Mouse (Mus musculus) CD4-positive helper T cell, adult 2 months (primary cell): ENCODE results near the gene Stra8.

ENCODE experiments used
- DNase-seq: peaks from one replicate; pipeline ENCODE4 v3.0.0-alpha.2; 2012; ENCODE audit warnings: low read depth, missing footprints, low spot score

The Stra8 gene

GRCm38 (mm10) chr6:34919956-34920355 lies at the start of gene Stra8:
TSS of gene Stra8 (plus strand) at chr6:34920163.
- DNase-seq = no peak

GRCm38 (mm10) chr6:34870724-34871123 lies 49.2 kb upstream of the Stra8 start:
- no peak for DNase-seq

- no peak for DNase-seq
These were observed 48.0 kb upstream of the Stra8 start for GRCm38 (mm10) chr6:34871929-34872328.

DNA sequence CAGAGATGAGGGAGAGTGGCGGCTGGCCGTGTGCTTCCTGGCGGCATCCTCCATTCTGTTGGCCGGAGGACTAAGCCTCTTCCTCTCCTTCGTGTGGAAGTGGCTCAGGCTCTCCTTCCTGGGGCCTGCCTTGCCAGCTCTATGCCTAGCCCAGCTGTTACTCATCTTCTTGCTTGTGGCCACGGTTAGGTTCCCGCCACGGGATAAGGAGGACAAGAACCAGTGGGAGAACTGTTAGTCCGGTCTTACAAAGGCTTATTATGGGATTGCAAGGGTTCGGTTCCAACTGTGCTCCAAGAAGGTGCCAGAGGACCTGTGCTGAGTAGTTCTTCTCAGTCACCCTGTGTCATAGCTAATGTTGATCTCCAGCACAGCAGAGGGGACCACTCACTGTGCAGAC lies 47.1 kb upstream of the Stra8 start:
- DNase-seq = no peak

GRCm38 (mm10) chr6:34874101-34874921 lies 45.7 kb upstream of the Stra8 start:
- no peak for DNase-seq

- DNase-seq = peak; percentile 55
These were observed 44.6 kb upstream of the Stra8 start for GRCm38 (mm10) chr6:34875268-34875761.

DNA sequence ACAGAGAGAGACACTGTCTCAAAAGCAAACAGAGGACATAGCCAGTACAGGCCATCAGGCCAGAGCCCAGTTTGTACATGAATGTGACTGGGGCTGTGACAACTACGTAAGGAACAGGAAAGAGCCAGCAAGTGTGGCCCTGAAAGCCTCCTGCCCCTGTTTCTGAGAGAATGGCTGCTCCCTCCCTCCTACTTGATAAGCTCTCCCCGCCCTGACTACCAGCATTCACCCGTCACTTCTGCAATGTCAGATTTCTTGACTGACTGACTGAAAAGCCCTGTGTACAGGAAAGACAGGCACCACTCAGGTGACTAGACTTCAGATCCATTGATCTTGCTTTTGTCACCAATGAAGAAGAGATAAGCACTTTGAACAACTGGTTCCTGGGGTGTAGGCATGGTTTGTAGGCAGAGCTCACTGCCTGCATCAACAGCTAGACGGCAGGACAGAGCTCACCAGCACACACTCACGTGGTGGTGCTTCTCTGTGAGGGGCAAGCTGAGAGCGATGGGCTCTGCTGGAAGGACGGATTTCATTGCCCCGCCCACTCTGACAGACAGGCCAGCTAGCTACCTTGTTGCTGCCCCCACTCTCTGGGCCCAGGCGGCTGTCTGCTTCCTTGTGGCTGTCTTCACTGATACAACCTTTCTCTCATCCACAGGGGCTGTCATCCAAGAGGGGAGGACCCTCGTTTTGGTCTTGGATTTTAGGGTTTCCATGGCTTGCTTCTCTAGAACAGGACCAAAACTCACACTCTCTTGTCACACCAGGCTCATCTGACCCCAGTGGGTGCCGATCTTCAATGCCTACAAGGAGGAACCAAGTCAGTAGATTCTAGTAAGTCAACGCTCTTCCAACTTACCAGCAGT lies 43.8 kb upstream of the Stra8 start:
- DNase-seq = peak; percentile 52

GRCm38 (mm10) chr6:34876835-34877156 lies 43.2 kb upstream of the Stra8 start:
- DNase-seq = no peak

- peak; percentile 96 for DNase-seq
These were observed 42.2 kb upstream of the Stra8 start, which contains the start of gene Cyren for GRCm38 (mm10) chr6:34877509-34878321. TSS of gene Cyren (minus strand) at chr6:34878060.

GRCm38 (mm10) chr6:34879101-34879740 lies 40.7 kb upstream of the Stra8 start:
- no peak for DNase-seq

DNA sequence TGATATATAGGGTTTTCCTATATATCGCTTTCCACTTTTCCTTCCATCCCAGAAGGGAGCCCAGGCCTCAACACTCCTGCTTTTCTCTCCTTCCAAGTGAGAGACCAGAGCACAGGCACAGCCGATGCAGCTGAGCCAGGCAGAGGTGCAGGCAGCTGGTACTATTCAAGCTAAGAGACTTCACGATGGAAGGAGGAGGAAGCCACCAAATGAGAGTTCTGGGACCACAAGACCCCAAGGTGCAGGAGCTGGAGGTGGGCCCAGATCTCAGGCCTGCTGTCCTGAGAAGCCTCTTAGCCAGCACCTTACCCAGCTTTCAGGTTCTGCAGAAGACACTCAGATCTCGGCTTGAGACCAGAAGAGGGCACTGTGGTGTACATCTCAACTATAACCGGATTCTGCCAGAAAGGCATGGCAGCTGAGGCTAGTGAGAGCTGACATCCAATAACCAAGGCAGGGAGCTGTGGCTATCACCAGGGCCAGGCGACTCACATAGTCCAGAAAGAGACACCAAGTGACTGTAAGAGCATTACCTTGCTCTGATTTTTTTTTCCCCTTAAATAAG lies 40.0 kb upstream of the Stra8 start:
- peak; percentile 53 for DNase-seq

GRCm38 (mm10) chr6:34884724-34885123 lies 35.2 kb upstream of the Stra8 start:
- no peak for DNase-seq

DNA sequence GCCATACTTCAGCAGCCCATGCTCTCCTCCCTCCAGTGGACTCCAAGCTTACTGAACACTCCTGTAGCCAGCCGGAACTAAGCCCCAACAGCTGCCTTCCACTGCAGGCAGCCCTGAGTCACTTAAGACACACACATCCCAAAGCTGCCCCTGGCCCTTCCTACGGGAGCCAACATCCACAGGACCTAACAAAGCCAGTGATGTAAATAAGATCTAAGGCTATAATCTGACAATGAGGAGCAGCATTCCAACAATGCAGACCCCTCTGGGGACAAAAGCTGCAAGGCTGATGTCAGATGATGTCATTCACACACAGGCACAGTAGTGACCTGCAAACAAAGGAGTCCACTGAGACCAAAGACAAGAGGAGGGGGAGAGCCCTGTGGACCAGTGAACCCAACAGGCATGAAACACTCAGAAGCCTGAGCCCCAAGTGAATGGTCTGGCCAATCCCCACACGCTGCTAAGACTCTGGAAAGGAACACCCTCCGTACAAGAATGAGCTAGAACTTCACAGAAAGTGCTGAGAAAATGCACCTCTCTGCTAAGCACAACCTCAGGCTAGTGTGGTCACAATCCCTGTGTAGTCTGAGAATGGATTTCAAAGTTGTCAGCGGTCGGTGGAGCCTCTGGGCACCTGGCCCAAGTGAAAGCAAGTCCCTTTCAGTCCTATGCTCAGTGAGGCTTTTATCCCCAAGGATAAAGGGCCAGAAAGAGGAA lies 32.7 kb upstream of the Stra8 start:
- DNase-seq = no peak

DNA sequence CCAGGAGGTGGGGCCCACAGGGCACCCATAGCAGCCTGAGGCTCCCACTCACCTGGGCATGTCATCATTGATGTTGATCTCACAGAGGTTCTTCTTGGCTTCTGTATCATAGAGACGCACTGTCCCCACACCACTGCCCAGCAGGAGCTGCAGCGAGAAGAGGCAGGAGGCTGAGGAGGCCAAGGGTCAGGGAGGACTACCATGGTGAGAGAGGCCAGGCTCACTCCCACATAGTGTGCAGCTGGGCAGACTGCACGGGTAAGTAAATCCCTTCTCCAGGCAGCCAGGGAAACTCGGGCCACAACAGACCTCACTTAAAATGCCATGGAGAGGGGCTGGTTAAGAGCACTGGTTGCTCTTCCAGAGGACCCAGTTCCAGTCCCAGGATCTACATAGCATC lies 30.8 kb upstream of the Stra8 start:
- DNase-seq = no peak

- DNase-seq = no peak
These were observed 24.4 kb upstream of the Stra8 start for GRCm38 (mm10) chr6:34895569-34895968.

DNA sequence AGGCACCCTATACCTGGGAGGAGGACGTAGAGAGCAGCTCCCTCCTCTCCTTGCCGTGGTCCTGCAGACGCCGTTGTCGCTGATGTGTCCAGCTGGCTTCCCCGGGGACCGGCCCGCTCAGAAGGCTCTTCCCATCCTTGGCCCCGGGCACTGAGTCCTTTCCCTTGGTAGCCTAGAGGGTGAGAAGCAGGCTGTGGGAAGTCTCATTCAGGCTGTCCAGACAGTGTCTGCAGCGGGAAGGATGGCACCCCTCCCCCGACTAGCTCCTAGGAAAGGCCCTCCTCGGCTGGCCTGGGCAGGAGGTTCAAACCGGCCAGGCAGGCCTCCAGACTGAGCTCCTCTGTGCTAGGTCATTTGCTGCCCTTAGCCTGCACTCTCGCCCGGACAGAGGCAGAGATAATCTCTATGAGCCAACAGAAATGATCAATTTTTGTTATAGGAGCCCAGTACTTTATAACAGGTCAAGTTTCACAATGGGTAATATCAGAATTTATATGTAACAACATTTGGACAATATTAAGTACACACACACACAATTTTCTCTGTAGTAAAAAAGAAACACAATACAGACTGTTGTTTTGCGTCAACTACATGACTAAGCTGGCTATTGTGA lies 23.7 kb upstream of the Stra8 start:
- DNase-seq = no peak

GRCm38 (mm10) chr6:34899127-34899526 lies 20.8 kb upstream of the Stra8 start:
- no peak for DNase-seq

- DNase-seq = no peak
These were observed 19.0 kb upstream of the Stra8 start for GRCm38 (mm10) chr6:34900990-34901389.

- DNase-seq = peak; percentile 48
These were observed 18.0 kb upstream of the Stra8 start for GRCm38 (mm10) chr6:34901911-34902444.
